Mouse (Mus musculus) liver, adult 2 months (tissue): ENCODE data around the gene Tbl1xr1.

Source experiments
- CTCF ChIP-seq: fragments of 200-500 bp; IDR thresholded peaks from 2 replicates; pipeline ENCODE4 v1.5.1; 2011; ENCODE audit warnings: low read depth, low read length, control low read depth
- POLR2A ChIP-seq: fragments of 200-500 bp; IDR thresholded peaks from 2 replicates; pipeline ENCODE4 v1.6.1; 2011; ENCODE audit warnings: low read length, control low read depth; ENCODE audit not compliant: insufficient read depth; ENCODE audit errors: extremely low read depth

- TF ChIP-seq CTCF (no peak), POLR2A (no peak)
These were observed 54.8 kb downstream of the Tbl1xr1 start for GRCm38 (mm10) chr3:22131277-22131676.
